Mouse (Mus musculus) 416B (cell line): ENCODE data around the gene Cmss1.

Experiments
- DNase-seq: peaks from one replicate; pipeline ENCODE4 v3.0.0; 2011; ENCODE audit warnings: low read depth

Gene Cmss1

GRCm38 (mm10) chr16:57606444-57607227, at the start of gene Cmss1:
Cmss1 (minus strand) TSS chr16:57606864.
- peak; percentile 94 for DNase-seq

- peak; percentile 27 for DNase-seq
These were observed 43.2 kb upstream of the Cmss1 start for GRCm38 (mm10) chr16:57649888-57650287.

GRCm38 (mm10) chr16:57641346-57641885, 34.8 kb upstream of the Cmss1 start:
- no peak for DNase-seq

GRCm38 (mm10) chr16:57634766-57635165, 28.1 kb upstream of the Cmss1 start:
- DNase-seq: no peak

- peak; percentile 82 for DNase-seq
These were observed 27.5 kb upstream of the Cmss1 start for GRCm38 (mm10) chr16:57634191-57634590.

- peak; percentile 73 for DNase-seq
These were observed 5.1 kb upstream of the Cmss1 start for GRCm38 (mm10) chr16:57611768-57612167.

GRCm38 (mm10) chr16:57601031-57601430, 5.6 kb downstream of the Cmss1 start:
- DNase-seq: no peak

- no peak for DNase-seq
These were observed 9.2 kb downstream of the Cmss1 start for GRCm38 (mm10) chr16:57597295-57597957.

- peak; percentile 84 for DNase-seq
These were observed 13.1 kb downstream of the Cmss1 start for GRCm38 (mm10) chr16:57593422-57594157.

GRCm38 (mm10) chr16:57585201-57585600, 21.5 kb downstream of the Cmss1 start:
- DNase-seq: peak; percentile 69

GRCm38 (mm10) chr16:57582008-57582407, 24.7 kb downstream of the Cmss1 start:
- DNase-seq: peak; percentile 32

GRCm38 (mm10) chr16:57580041-57580440, 26.6 kb downstream of the Cmss1 start:
- peak; percentile 62 for DNase-seq

- peak; percentile 64 for DNase-seq
These were observed 29.1 kb downstream of the Cmss1 start for GRCm38 (mm10) chr16:57577519-57577918.

- no peak for DNase-seq
These were observed 30.8 kb downstream of the Cmss1 start for GRCm38 (mm10) chr16:57575764-57576388.

- no peak for DNase-seq
These were observed 32.8 kb downstream of the Cmss1 start for GRCm38 (mm10) chr16:57573831-57574230.

GRCm38 (mm10) chr16:57570789-57571311, 35.8 kb downstream of the Cmss1 start:
- DNase-seq: no peak

GRCm38 (mm10) chr16:57568648-57569404, 37.8 kb downstream of the Cmss1 start:
- DNase-seq: peak; percentile 49

GRCm38 (mm10) chr16:57566215-57566614, 40.4 kb downstream of the Cmss1 start:
- peak; percentile 36 for DNase-seq

GRCm38 (mm10) chr16:57564807-57565206, 41.9 kb downstream of the Cmss1 start:
- DNase-seq: no peak

- no peak for DNase-seq
These were observed 43.2 kb downstream of the Cmss1 start for GRCm38 (mm10) chr16:57563453-57563852.

GRCm38 (mm10) chr16:57560185-57560584, 46.5 kb downstream of the Cmss1 start:
- no peak for DNase-seq
